Mouse (Mus musculus) activated CD4-positive, CD25-positive, alpha-beta regulatory T cell (primary cell): ENCODE results near the gene Ybx1. TPM values are rescaled to one million over a fixed set of nuclear protein-coding genes. Genes with fewer than 3 reads are reported as not detected.

ENCODE experiments used
- polyA plus RNA-seq, 2 experiments: library from polyadenylated mRNA; unstranded; fragments of 100-300 nt; shearing (Covaris generic); gene quantifications; one replicate each; pipeline ENCODE4 v1.2.1; 2017

The Ybx1 gene
- 100 to 1,000 TPM; 448 to 464 TPM for polyA plus RNA-seq

DNA sequence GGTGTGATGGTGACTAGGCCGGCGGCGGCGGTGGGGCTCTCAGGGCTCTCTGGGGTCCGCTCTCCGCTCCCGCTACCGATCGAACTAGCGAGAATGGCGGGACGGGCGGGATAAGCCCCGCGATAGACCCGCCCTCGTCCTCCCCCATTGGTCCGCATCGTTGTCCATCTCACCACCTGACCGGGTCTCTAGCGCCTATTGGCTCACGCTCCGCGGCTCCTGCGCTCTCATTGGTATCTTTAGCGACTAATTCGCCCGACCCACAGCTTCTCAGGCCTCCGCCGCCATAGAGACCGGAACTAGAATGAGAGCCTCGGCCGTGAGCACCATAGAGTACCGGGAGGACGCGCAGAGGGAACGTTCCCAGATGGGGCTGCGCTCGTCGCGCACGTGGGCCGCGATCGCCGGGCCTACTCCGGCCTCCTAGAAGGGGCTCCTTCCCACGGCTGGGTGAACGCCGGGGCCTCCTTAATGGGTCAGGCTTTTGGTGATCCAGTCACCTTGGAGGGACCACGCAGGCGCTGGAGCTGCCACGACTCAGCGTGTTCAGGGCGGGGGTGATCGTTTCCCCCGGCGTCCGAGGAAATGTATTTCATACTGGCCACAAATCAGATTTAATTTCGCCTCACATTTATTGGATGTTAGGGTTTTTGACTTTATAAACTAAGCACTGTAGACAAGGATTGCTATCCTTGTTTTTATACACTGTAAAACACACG, at the start of gene Ybx1:
Gene Ybx1 (minus strand): TSS at position 190 of the 719 bp plus-strand sequence.

DNA sequence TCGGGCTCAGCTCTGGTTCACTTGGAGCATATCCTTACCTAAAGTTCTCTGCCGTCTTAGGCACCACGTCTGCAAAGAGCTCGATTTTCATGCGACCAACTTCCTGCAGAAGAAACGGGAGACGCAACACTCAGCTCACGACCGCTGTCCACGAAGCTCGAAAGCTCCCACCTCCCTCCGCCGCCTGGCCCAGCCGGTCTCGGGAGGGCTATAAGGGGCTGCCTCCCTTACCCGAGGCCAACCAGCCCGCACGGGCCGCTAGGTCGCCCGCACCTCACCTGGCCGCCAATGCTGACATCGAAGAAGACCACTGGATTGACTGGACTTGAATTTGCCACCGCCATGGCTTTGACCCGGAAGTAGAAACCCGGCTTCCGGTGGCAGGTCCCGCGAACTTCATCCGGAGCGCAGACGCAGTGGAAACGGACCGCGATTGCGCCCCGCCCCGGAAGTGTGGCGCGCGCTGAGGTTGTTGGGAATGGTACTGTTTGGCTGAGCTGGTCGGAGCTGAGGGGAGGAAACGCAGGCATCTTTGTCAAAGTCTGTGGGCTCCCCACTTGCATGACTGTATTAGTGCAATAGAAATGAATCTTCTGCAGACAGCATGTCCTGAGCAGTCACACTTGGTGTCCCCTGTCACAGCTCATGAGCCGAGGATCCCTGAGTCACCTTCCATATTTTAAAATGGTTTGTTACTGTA, 25.9 kb upstream of the Ybx1 start, which contains the start of gene Ppih:
Gene Ppih (minus strand): TSS at position 416 of the 700 bp plus-strand sequence.

DNA sequence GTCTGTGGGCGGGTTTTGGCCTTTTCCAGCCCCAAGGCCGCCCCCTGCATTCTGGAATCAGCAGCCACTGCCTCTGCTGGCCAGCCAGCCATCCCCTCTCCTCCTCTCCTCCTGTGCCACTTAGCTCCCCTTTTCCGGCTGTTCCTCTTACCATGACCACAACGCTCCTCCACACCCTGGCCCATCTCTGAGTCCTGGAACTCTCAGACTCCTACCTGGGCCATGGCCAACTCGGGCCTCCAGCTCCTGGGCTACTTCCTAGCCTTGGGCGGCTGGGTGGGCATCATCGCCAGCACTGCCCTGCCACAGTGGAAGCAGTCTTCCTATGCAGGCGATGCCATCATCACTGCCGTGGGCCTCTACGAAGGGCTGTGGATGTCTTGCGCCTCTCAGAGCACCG, 39.1 kb downstream of the Ybx1 start, which contains the start of gene Cldn19:
Gene Cldn19 (plus strand): TSS at position 64 of the 400 bp plus-strand sequence.

DNA sequence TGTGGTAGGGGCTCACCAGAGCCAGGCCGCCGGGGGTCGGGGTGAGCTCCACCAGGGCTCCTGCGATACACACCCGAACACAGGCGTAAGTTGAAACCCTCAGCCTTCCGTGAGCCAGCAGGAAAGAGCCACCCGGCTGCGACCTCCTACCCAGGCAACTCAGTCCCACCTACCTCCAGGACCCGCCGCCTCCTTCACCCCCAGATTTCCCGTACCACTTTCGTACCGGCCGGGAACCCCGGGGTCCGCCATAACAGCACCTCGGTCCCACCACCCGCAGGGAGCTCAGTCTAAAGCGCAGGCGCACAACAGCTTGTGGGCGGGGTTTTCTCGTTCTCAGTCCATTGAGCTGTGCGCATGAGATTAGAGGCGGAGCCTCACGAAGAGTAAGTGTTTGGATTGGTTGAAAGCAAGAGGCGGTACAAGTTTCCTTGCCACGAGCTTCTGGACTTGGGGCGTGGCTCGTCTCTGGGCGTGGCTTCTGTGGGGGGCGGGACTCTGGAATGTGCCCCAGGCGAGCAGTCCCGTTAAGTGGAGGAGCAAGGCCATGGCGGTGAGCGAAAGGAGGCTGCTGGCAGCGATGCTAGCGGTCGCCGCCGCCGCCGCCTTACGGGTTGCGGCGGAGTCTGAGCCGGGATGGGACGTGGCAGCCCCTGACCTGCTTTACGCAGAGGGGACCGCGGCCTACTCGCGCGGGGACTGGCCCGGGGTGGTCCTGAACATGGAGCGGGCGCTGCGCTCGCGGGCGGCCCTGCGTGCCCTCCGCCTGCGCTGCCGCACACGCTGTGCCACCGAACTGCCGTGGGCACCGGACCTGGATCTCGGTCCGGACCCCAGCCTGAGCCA, 61.8 kb downstream of the Ybx1 start, which contains the start of the genes AU022252 and P3h1:
Gene AU022252 (minus strand): TSS at position 303 of the 846 bp plus-strand sequence.
Gene P3h1 (plus strand): TSS at position 506 of the 846 bp plus-strand sequence.

Other genes with a start within 250 kb of the Ybx1 start
- gene Slc2a1, start 185.9 kb downstream of the Ybx1 start, polyA plus RNA-seq, result 10 to 100 TPM; 39.4 to 47.3 TPM
- 1 to 10 TPM; 1.4 to 2.5 TPM for gene Zfp691, start 120.4 kb downstream of the Ybx1 start, polyA plus RNA-seq
- gene Ermap, start 104.6 kb downstream of the Ybx1 start, polyA plus RNA-seq, result 1 to 10 TPM; 1.2 to 2.0 TPM
- 10 to 100 TPM; 79.0 to 93.5 TPM for gene Svbp, start 99.3 kb downstream of the Ybx1 start, polyA plus RNA-seq
- gene Tmem269, start 76.4 kb downstream of the Ybx1 start, polyA plus RNA-seq, result under 1 TPM in 1 of 2 experiments, not detected in 1; 0.32 TPM
- gene AU022252, start 61.9 kb downstream of the Ybx1 start, polyA plus RNA-seq, result 10 to 100 TPM; 14.7 to 16.6 TPM
- 1 to 10 TPM; 1.2 to 3.0 TPM for gene P3h1, start 61.7 kb downstream of the Ybx1 start, polyA plus RNA-seq
- not detected for gene Cldn19, start 39.2 kb downstream of the Ybx1 start, polyA plus RNA-seq
- 10 to 100 TPM; 40.2 to 56.6 TPM for gene Ppih, start 25.9 kb upstream of the Ybx1 start, polyA plus RNA-seq
- gene Ccdc30, start 120.9 kb upstream of the Ybx1 start, polyA plus RNA-seq, result 10 to 100 TPM in 1 of 2 experiments, 1 to 10 TPM in 1; 4.9 to 10.8 TPM
- gene Ppcs, start 127.8 kb upstream of the Ybx1 start, polyA plus RNA-seq, result 10 to 100 TPM; 61.9 to 64.7 TPM
- gene Zmynd12, start 128.2 kb upstream of the Ybx1 start, polyA plus RNA-seq, result under 1 TPM in 1 of 2 experiments, not detected in 1; 0.47 TPM
- 1 to 10 TPM in 1 of 2 experiments, not detected in 1; 1.6 TPM for gene Rimkla, start 198.0 kb upstream of the Ybx1 start, polyA plus RNA-seq
- gene Foxj3, start 242.4 kb upstream of the Ybx1 start, polyA plus RNA-seq, result 10 to 100 TPM; 34.8 to 39.7 TPM
- 1 to 10 TPM; 2.5 to 3.4 TPM for gene Frg2f1, start 244.9 kb upstream of the Ybx1 start, polyA plus RNA-seq